Mouse (Mus musculus): ENCODE results near the gene Atp6v1g1. TPM values are rescaled to one million over a fixed set of nuclear protein-coding genes. Genes with fewer than 3 reads are reported as not detected.

Gene Atp6v1g1
- polyA plus RNA-seq, 1 experiment from 2014 or later: 188 TPM

DNA sequence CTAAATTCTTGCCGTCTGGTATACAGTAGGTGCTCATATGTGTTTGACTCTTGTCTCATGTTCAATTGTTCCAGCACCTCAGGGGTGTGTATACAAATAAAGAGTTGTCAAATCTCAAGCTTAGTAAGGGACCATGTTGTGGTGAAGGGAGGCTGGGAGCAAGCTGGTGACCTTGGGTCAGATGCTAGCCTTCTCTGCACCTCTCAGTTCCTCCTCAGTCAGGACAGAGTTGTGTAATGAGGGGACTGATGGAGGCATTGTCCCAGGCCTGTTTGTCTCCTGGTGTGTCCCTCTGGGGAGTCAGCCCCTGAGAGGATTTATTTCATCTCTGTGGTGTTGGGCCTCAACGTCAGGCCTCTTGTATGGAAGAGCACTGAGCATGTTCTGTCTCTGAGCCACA lies 41.7 kb downstream of the Atp6v1g1 start:
- Histone ChIP-seq H3K4me2 (no peak overlapping the region), H3K4me1 (peaks cover 5% of the 10 kb centered on the region; the same call in 1 of the 2 replicates), H3K9me3 (no peaks in the 10 kb centered on the region), H3K36me3 (no peaks in the 10 kb centered on the region; the same call in 1 of the 2 replicates), H3K27ac (replicated peaks) (no peak overlapping the region), H3K4me3 (no peak overlapping the region), H3K9ac (no peak overlapping the region), H3K27me3 (replicated peaks) (no peaks in the 10 kb centered on the region)
- WGBS: 76% methylated on average over 2 of the region's 2 CpGs
- no peak for ATAC-seq (ENCODE audit: extremely low read depth, insufficient number of reproducible peaks, low FRiP score, low TSS enrichment)

DNA sequence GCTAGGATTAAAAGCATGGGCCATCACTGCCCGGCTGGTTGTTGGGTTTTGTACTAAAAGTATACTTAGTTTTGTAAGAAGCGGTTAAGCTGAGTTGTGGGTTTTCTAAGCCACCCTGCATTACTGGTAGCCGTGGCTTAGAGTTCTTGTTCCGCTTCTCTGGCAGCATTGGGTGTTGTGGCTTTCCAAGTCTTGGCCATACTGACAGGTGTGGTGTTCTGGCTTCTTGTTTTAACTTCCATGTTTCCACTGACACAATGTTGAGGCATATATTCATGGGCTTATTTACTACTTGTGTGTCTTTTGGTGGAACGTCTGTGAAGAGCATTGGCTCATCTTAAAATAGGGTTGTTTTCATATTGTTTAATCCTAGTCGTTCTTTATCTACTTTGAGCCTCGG lies 45.4 kb downstream of the Atp6v1g1 start:
- WGBS: 77% methylated on average over 7 of the region's 7 CpGs
- H3K9me3 ChIP-seq: no peaks in the 10 kb centered on the region
- peaks cover 16% of the 10 kb centered on the region for H3K4me1 ChIP-seq
- H3K4me3 ChIP-seq: no peak overlapping the region
- ATAC-seq (ENCODE audit: extremely low read depth, insufficient number of reproducible peaks, low FRiP score, low TSS enrichment): no peak
- no peak overlapping the region for H3K27ac ChIP-seq (replicated peaks)
- H3K36me3 ChIP-seq: no peaks in the 10 kb centered on the region; the same call in 1 of the 2 replicates
- H3K4me2 ChIP-seq: no peak overlapping the region
- no peaks in the 10 kb centered on the region for H3K27me3 ChIP-seq (replicated peaks)
- H3K9ac ChIP-seq: no peak overlapping the region

DNA sequence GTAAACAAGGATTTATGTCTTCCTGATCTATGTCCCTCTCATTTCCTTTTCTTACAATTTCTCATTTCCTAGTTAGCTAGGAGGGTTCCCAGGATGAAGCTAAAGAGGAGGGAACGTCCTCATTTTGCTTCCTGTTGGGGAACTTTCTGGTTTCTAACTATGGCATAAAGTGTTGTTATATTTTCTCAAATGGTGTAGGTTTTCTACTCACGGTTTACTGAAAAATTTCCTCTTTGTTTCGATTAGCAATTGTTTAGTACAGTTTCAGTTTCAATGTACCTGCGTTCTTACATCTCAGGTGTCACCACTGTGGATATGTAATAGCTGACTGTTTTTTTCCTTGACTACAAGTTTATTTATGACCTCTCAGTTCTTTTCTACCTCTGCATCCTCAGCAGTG lies 46.0 kb downstream of the Atp6v1g1 start:
- Histone ChIP-seq H3K27me3 (replicated peaks) (no peaks in the 10 kb centered on the region), H3K27ac (replicated peaks) (no peak overlapping the region), H3K36me3 (no peaks in the 10 kb centered on the region), H3K9ac (no peak overlapping the region), H3K4me2 (no peak overlapping the region), H3K9me3 (no peaks in the 10 kb centered on the region), H3K4me3 (no peak overlapping the region), H3K4me1 (peaks cover 21% of the 10 kb centered on the region)
- ATAC-seq (ENCODE audit: extremely low read depth, insufficient number of reproducible peaks, low FRiP score, low TSS enrichment): no peak
- 76% methylated on average over 4 of the region's 4 CpGs for WGBS

DNA sequence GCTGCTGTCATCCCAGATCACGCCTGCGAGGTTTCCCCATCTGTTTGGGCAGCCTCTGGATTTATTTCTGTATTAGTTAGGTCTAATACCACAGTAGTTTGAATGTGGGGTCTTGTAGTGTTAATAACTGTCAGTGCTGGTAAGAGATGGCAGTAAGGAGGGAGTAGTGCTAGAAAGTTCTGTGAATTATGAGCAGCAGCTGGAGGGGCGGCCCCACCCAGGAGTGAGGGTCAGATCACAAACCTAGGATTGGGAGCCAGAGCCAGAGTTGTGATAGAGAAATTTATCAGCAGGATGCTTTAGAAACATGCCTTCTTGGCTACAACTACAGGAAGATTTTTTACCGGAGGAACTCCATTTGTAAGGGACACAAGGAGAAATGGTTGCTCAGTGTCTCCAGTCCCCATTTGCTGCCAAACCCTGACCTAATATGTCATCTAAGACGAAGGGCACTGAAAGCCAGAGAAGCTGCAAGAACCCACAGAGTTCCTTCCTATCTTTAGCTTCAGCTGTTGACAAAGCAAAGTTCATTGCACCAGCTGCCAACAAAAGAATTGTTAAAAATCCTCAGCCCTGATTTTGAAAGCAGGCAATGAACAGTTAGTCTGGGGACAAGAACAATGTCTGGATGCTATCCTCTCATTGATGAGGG lies 50.0 kb downstream of the Atp6v1g1 start:
- no peak overlapping the region for H3K4me2 ChIP-seq
- H3K9ac ChIP-seq: no peak overlapping the region
- peaks cover 16% of the 10 kb centered on the region for H3K4me1 ChIP-seq
- ATAC-seq (ENCODE audit: extremely low read depth, insufficient number of reproducible peaks, low FRiP score, low TSS enrichment): no peak
- peaks cover 4% of the 10 kb centered on the region; the same call in 1 of the 2 replicates for H3K9me3 ChIP-seq
- 59% methylated on average over 5 of the region's 5 CpGs for WGBS
- no peak overlapping the region for H3K4me3 ChIP-seq
- 0 out of 2 replicates have a peak overlapping the region, but pooled peaks have one; percentile 2 for H3K27ac ChIP-seq (replicated peaks)
- H3K36me3 ChIP-seq: no peaks in the 10 kb centered on the region
- no peaks in the 10 kb centered on the region for H3K27me3 ChIP-seq (replicated peaks)

DNA sequence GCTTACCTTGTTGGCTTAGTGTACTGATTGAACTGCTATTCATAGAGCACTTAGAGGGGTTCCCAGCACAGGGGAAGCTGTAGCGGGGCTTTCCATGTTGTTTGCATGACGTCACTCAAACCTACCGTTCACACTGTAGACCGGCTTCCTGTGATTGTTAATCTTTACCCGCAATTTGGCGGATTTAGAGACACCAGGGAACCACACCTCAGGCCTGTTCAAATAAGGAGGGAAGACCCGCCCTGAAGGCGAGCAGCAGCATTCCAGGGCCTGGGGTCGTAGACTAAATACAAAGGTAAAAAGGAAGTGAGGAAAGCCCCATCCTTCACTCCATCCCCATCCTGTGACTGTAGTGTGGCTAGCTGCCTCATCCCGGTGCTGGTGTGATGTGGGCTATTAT lies 50.7 kb downstream of the Atp6v1g1 start:
- Histone ChIP-seq H3K4me1 (peaks cover 16% of the 10 kb centered on the region), H3K36me3 (no peaks in the 10 kb centered on the region), H3K27me3 (replicated peaks) (no peaks in the 10 kb centered on the region), H3K27ac (replicated peaks) (no peak overlapping the region), H3K9me3 (peaks cover 4% of the 10 kb centered on the region; the same call in 1 of the 2 replicates), H3K4me2 (no peak overlapping the region), H3K9ac (no peak overlapping the region), H3K4me3 (no peak overlapping the region)
- 48% methylated on average over 10 of the region's 10 CpGs for WGBS
- no peak for ATAC-seq (ENCODE audit: extremely low read depth, insufficient number of reproducible peaks, low FRiP score, low TSS enrichment)

DNA sequence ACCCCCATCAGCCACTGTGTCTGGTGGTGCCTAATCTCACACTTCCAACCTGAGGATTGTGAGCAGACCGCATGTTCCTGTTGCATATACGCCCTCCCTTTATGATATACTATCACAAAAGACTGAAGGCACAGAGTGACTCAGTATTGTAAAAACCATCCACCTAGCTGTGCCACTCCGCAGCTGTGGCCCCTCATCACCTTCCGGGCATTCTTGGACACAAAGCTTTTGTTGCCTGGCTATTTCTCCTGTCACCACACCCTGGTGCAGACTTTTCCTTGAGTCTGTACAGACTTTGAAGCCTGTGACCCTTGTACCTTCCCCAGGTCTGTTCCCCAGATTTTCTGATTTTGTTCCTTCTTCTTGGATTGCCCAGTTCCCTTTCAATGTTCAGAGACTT lies 51.4 kb downstream of the Atp6v1g1 start:
- Histone ChIP-seq H3K4me3 (no peak overlapping the region), H3K9me3 (peaks cover 4% of the 10 kb centered on the region; the same call in 1 of the 2 replicates), H3K27ac (replicated peaks) (no peak overlapping the region), H3K4me2 (no peak overlapping the region), H3K4me1 (peaks cover 16% of the 10 kb centered on the region), H3K36me3 (no peaks in the 10 kb centered on the region), H3K27me3 (replicated peaks) (no peaks in the 10 kb centered on the region), H3K9ac (no peak overlapping the region)
- 76% methylated on average over 4 of the region's 4 CpGs for WGBS
- no peak for ATAC-seq (ENCODE audit: extremely low read depth, insufficient number of reproducible peaks, low FRiP score, low TSS enrichment)

Other genes with a start within 250 kb of the Atp6v1g1 start
- not detected in 2 replicates for gene Orm1, start 200.2 kb upstream of the Atp6v1g1 start, polyA plus RNA-seq (2015; fragmentation: Nextera tagmentation; extraction: Ambion mirVana)
- not detected in 2 replicates for gene Orm3, start 188.6 kb upstream of the Atp6v1g1 start, polyA plus RNA-seq (2015; fragmentation: Nextera tagmentation; extraction: Ambion mirVana)
- gene Orm2, start 182.3 kb upstream of the Atp6v1g1 start, polyA plus RNA-seq (2015; fragmentation: Nextera tagmentation; extraction: Ambion mirVana): not detected in 2 replicates
- gene Akna, start 141.4 kb upstream of the Atp6v1g1 start, polyA plus RNA-seq (2015; fragmentation: Nextera tagmentation; extraction: Ambion mirVana): 2.8 and 3.5 TPM in 2 replicates
- 1.7 and 2.8 TPM in 2 replicates for gene Whrn, start 48.8 kb upstream of the Atp6v1g1 start, polyA plus RNA-seq (2015; fragmentation: Nextera tagmentation; extraction: Ambion mirVana)
- gene Tmem268, start 14.0 kb downstream of the Atp6v1g1 start, polyA plus RNA-seq (2015; fragmentation: Nextera tagmentation; extraction: Ambion mirVana): 4.0 and 4.1 TPM in 2 replicates
- not detected in 2 replicates for gene Gm11213, start 60.5 kb downstream of the Atp6v1g1 start, polyA plus RNA-seq (2015; fragmentation: Nextera tagmentation; extraction: Ambion mirVana)
- not detected in 2 replicates for gene Tex48, start 77.7 kb downstream of the Atp6v1g1 start, polyA plus RNA-seq (2015; fragmentation: Nextera tagmentation; extraction: Ambion mirVana)
- not detected in 2 replicates for gene Gm11214, start 118.6 kb downstream of the Atp6v1g1 start, polyA plus RNA-seq (2015; fragmentation: Nextera tagmentation; extraction: Ambion mirVana)
- gene Tnfsf15, start 200.3 kb downstream of the Atp6v1g1 start, polyA plus RNA-seq (2015; fragmentation: Nextera tagmentation; extraction: Ambion mirVana): 0.05 TPM in 1 of 2 replicates, not detected in the other

All from heart, embryonic 13.5 days (tissue).